Mouse (Mus musculus) CH12.LX (cell line): ENCODE data around the gene Adap1. TPM values are rescaled to one million over a fixed set of nuclear protein-coding genes. Genes with fewer than 3 reads are reported as not detected.

Experiments
- DNase-seq: peaks from one replicate; pipeline ENCODE4 v3.0.0-alpha.2; 2013; ENCODE audit errors: extremely low read depth
- H3K27ac ChIP-seq: 2 replicates; pipeline ENCODE4 v1.5.1; 2012; ENCODE audit warnings: low read depth, mild to moderate bottlenecking, control low read depth, moderate library complexity; ENCODE audit not compliant: insufficient read depth
- H3K27me3 ChIP-seq: replicated peaks from 2 replicates; pipeline ENCODE3; 2012; ENCODE audit warnings: inconsistent platforms
- H3K36me3 ChIP-seq, 2 experiments: replicated peaks in 1 of 2; 2 replicates each; pipeline versions ENCODE3 to v1.6.1; 2012; ENCODE audit warnings: inconsistent platforms in 1 of 2, low read length in 1 of 2, mild to moderate bottlenecking in 1 of 2, mixed read lengths in 1 of 2, moderate library complexity in 1 of 2; ENCODE audit not compliant: control insufficient read depth in 1 of 2, insufficient read depth in 1 of 2
- H3K4me1 ChIP-seq, 2 experiments: 2 replicates each; pipeline ENCODE4 v1.6.1; 2012; ENCODE audit warnings: inconsistent platforms in 1 of 2, moderate library complexity in 1 of 2; ENCODE audit not compliant: insufficient read depth in 2 of 2, control insufficient read depth in 1 of 2
- H3K4me2 ChIP-seq: 2 replicates; pipeline ENCODE4 v1.6.1; 2012; ENCODE audit warnings: low read depth, mild to moderate bottlenecking, control low read depth; ENCODE audit not compliant: poor library complexity, insufficient read depth, severe bottlenecking
- H3K4me3 ChIP-seq, 3 experiments: fragments of 150-350 bp in 1 of 3; sonication (generic) in 1 of 3; replicated peaks in 1 of 3; 2 replicates each; pipeline versions ENCODE3 to v1.5.1; 2011 to 2012; ENCODE audit warnings: low read depth in 2 of 3, low read length in 2 of 3, mild to moderate bottlenecking in 2 of 3, moderate library complexity in 2 of 3, control low read depth in 1 of 3, improper control_type of control experiment in 1 of 3, inconsistent platforms in 1 of 3, mixed read lengths in 1 of 3; ENCODE audit not compliant: poor library complexity in 1 of 3
- H3K79me2 ChIP-seq: replicated peaks from 2 replicates; pipeline ENCODE4 v1.6.1; 2012; ENCODE audit warnings: mild to moderate bottlenecking, moderate library complexity; ENCODE audit not compliant: control insufficient read depth, poor library complexity, insufficient read depth, severe bottlenecking; ENCODE audit errors: extremely low read depth
- H3K9ac ChIP-seq: 2 replicates; pipeline ENCODE4 v1.6.1; 2012; ENCODE audit warnings: low read depth, mild to moderate bottlenecking, control low read depth, moderate library complexity; ENCODE audit not compliant: insufficient read depth
- H3K9me3 ChIP-seq: replicated peaks from 2 replicates; pipeline ENCODE3; 2012; ENCODE audit warnings: low read length, inconsistent platforms, mixed read lengths
- CHD1 ChIP-seq: IDR thresholded peaks from 2 replicates; pipeline ENCODE4 v1.6.1; 2012; ENCODE audit warnings: low read depth, low read length, improper control_type of control experiment, inconsistent platforms
- GABPA ChIP-seq: IDR thresholded peaks from 2 replicates; pipeline ENCODE4 v1.6.1; 2012; ENCODE audit warnings: low read depth, low read length, improper control_type of control experiment, inconsistent platforms; ENCODE audit not compliant: insufficient replicate concordance
- IRF4 ChIP-seq: IDR thresholded peaks from 2 replicates; pipeline ENCODE4 v1.6.1; 2014; ENCODE audit warnings: low read depth, mild to moderate bottlenecking, inconsistent platforms, low read length, improper control_type of control experiment
- JUN ChIP-seq: IDR thresholded peaks from 2 replicates; pipeline ENCODE4 v1.6.1; 2011; ENCODE audit warnings: low read depth, mild to moderate bottlenecking, low read length, improper control_type of control experiment, moderate library complexity; ENCODE audit not compliant: insufficient read depth
- JUND ChIP-seq: conservative IDR thresholded peaks from 2 replicates; pipeline ENCODE4 v1.6.1; 2011; ENCODE audit warnings: low read depth, low read length, improper control_type of control experiment
- KAT2A ChIP-seq: IDR thresholded peaks from 2 replicates; pipeline ENCODE4 v1.6.1; 2012; ENCODE audit warnings: low read length, improper control_type of control experiment, inconsistent platforms; ENCODE audit not compliant: insufficient replicate concordance
- MAZ ChIP-seq: IDR thresholded peaks from 2 replicates; pipeline ENCODE4 v1.6.1; 2012; ENCODE audit warnings: low read depth, mild to moderate bottlenecking, inconsistent platforms, low read length, improper control_type of control experiment, moderate library complexity
- MEF2A ChIP-seq: IDR thresholded peaks from 2 replicates; pipeline ENCODE4 v1.6.1; 2014; ENCODE audit warnings: low read depth, mild to moderate bottlenecking, inconsistent platforms, low read length, improper control_type of control experiment, borderline replicate concordance
- NELFE ChIP-seq: IDR thresholded peaks from 2 replicates; pipeline ENCODE4 v1.6.1; 2011; ENCODE audit warnings: low read depth, low read length, improper control_type of control experiment
- NRF1 ChIP-seq: IDR thresholded peaks from 2 replicates; pipeline ENCODE4 v1.6.1; 2014; ENCODE audit warnings: low read depth, mild to moderate bottlenecking, inconsistent platforms, low read length, improper control_type of control experiment, moderate library complexity
- TCF12 ChIP-seq: IDR thresholded peaks from 2 replicates; pipeline ENCODE4 v1.6.1; 2014; ENCODE audit warnings: low read depth, mild to moderate bottlenecking, inconsistent platforms, low read length, improper control_type of control experiment
- ZC3H11A ChIP-seq: IDR thresholded peaks from 2 replicates; pipeline ENCODE4 v1.6.1; 2012; ENCODE audit warnings: low read depth, mild to moderate bottlenecking, inconsistent platforms, low read length, improper control_type of control experiment
- ZKSCAN1 ChIP-seq: IDR thresholded peaks from 2 replicates; pipeline ENCODE4 v1.6.1; 2012; ENCODE audit warnings: low read depth, inconsistent platforms, low read length, improper control_type of control experiment, borderline replicate concordance
- dilution Hi-C: fragments of 300-500 bp; cut with MboI; formaldehyde crosslinking; loops from 2 replicates; pipeline ENCODE4 v1.14.3; 2020; ENCODE audit warnings: low sequenced_read_pairs; ENCODE audit not compliant: extremely low pct_unique_long_range_greater_than_20kb, extremely low pct_ligation_motif_present
- in situ Hi-C: fragments of 300-500 bp; cut with MboI; formaldehyde crosslinking; loops from 3 replicates; pipeline ENCODE4 v1.14.3; 2019; ENCODE audit warnings: low sequenced_read_pairs, low pct_ligation_motif_present, low pct_unique_long_range_greater_than_20kb, mixed read lengths
- polyA plus RNA-seq: library from polyadenylated mRNA; unstranded; fragments of >175 nt; gene quantifications from 2 replicates; pipeline ENCODE4 v1.2.1, GENCODE M21; 2012; ENCODE audit warnings: low read depth; ENCODE audit not compliant: insufficient read length
- total RNA-seq, 2 experiments: library from RNA; depleted of rRNA; stranded (reverse); fragments of 300-350 nt in 1 of 2; fragments of >200 nt in 1 of 2; gene quantifications; 2 replicates each; pipeline ENCODE4 v1.2.3; 2012 to 2014

Adap1 gene
- total and polyA plus RNA-seq, 3 experiments, result 53.9 to 73.2 (median 70.7) TPM

DNA sequence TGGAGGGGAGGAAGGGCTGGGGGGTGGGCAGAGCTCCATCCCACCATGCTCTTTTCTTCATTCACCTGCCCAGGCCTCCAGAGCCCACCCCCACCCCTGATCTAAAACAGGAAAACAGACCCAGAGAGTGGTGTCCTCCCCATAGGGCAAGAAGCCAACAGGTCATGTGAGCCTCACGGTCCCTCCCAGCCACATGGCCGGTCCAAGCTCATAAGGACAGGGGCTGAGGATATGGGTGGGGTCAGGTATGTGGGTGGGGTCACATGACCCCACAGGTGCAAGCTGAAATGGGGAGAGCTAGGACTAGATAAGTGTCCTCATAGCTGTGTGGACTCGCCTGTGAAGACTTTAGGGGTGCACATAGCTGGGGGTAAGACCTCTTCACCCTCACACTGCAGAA is 13.0 kb upstream of the Adap1 start:
- Histone ChIP-seq H3K36me3 (peaks cover 51 to 77% of the 10 kb centered on the region in 2 experiments), H3K4me1 (peaks cover 0 to 13% of the 10 kb centered on the region in 2 experiments; a peak in 2 of 4 replicates), H3K9me3 (no peaks in the 10 kb centered on the region), H3K4me3 (no peak overlapping the region), H3K27ac (no peak overlapping the region), H3K79me2 (peaks cover under 1% of the 10 kb centered on the region; the same call in 1 of the 2 replicates), H3K9ac (no peak overlapping the region), H3K27me3 (no peaks in the 10 kb centered on the region), H3K4me2 (no peak overlapping the region)
- no peak for TF ChIP-seq TCF12
- no peak for TF ChIP-seq ZKSCAN1
- no peak for TF ChIP-seq MAZ
- TF ChIP-seq IRF4, result no peak
- TF ChIP-seq JUN, result no peak
- no peak for TF ChIP-seq ZC3H11A
- dilution Hi-C loops, result no loop called here
- no peak for DNase-seq
- in situ Hi-C loops, result no loop called here

DNA sequence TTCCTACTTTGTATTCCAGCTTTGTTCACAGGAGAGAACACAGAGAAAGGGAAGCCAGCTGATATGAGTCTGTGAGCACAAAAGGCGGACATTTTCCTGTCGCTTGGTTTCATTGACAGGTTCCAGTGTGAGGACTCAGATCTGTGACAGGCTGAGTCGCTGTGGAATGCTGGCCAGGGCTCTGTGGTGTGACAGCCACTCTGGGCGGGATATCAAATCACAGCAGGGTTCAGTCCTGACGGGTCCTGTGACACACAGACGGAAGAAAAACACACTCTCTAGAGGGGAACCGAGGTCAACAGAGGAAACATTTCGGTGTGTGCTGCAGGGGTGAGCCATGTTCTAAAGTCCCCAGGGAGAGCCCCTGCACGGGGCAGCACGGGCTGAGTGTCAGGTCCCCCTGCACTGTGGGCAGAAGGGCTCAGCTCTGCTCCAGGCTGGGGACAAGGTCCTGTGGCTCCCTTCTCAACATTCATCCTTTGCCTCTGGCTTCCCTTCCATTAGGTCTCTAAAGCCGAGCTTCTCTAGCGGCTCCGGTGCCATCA is 12.5 kb upstream of the Adap1 start:
- no peak overlapping the region for H3K27ac ChIP-seq
- no peak for DNase-seq
- H3K36me3 ChIP-seq, result peaks cover 51 to 76% of the 10 kb centered on the region in 2 experiments
- TF ChIP-seq KAT2A, result no peak
- TF ChIP-seq NELFE, result no peak
- TF ChIP-seq JUND, result no peak
- TF ChIP-seq CHD1, result no peak
- no peak for TF ChIP-seq NRF1
- TF ChIP-seq GABPA, result no peak
- TF ChIP-seq MEF2A, result no peak
- no peak overlapping the region for H3K9ac ChIP-seq
- no peaks in the 10 kb centered on the region for H3K9me3 ChIP-seq
- H3K79me2 ChIP-seq, result no peaks in the 10 kb centered on the region; the same call in 1 of the 2 replicates
- H3K4me3 ChIP-seq, result no peak overlapping the region
- no peak overlapping the region for H3K4me2 ChIP-seq
- in situ Hi-C loops (no loop called here), dilution Hi-C loops (no loop called here)
- H3K4me1 ChIP-seq, result peaks cover 0 to 13% of the 10 kb centered on the region in 2 experiments; a peak in 2 of 4 replicates
- no peaks in the 10 kb centered on the region for H3K27me3 ChIP-seq
